Mouse (Mus musculus) forebrain, embryonic 11.5 days (tissue): Measurements from ENCODE around the gene Fkbp1b. TPM values are rescaled to one million over a fixed set of nuclear protein-coding genes. Genes with fewer than 3 reads are reported as not detected.
A peak's percentile ranks its signal among the peaks of the same experiment; 100 is the strongest.

Experiments used
- ATAC-seq: fragments of 200-750 bp; cut with Nextera tagmentation; replicated peaks from 2 replicates; pipeline ENCODE4 v1.8.0; 2017; ENCODE audit warnings: moderate TSS enrichment; ENCODE audit not compliant: low FRiP score
- DNase-seq: peaks from one replicate; pipeline ENCODE4 v3.0.0-alpha.2; 2017; ENCODE audit warnings: low spot score
- H3K27ac ChIP-seq: fragments of 300-500 bp; sonication (generic); 2 replicates; pipeline ENCODE4 v1.5.1; 2014; ENCODE audit warnings: low read depth, low read length
- H3K27me3 ChIP-seq: fragments of 300-500 bp; sonication (generic); 2 replicates; pipeline ENCODE4 v1.6.1; 2014; ENCODE audit warnings: mild to moderate bottlenecking, low read length, mixed read lengths; ENCODE audit not compliant: control insufficient read depth, insufficient read depth
- H3K36me3 ChIP-seq: fragments of 300-500 bp; sonication (generic); 2 replicates; pipeline ENCODE4 v1.6.1; 2014; ENCODE audit warnings: mild to moderate bottlenecking, low read length, moderate library complexity, mixed read lengths; ENCODE audit not compliant: control insufficient read depth, insufficient read depth
- H3K4me1 ChIP-seq: fragments of 300-500 bp; sonication (generic); replicated peaks from 2 replicates; pipeline ENCODE4 v1.6.1; 2014; ENCODE audit warnings: low read length, mixed read lengths; ENCODE audit not compliant: control insufficient read depth, insufficient read depth
- H3K4me2 ChIP-seq: fragments of 300-500 bp; sonication (generic); 2 replicates; pipeline ENCODE4 v1.6.1; 2014; ENCODE audit warnings: low read depth, mild to moderate bottlenecking, low read length, moderate library complexity, mixed read lengths; ENCODE audit not compliant: severe bottlenecking
- H3K4me3 ChIP-seq: fragments of 300-500 bp; sonication (generic); 2 replicates; pipeline ENCODE4 v1.5.1; 2014; ENCODE audit warnings: low read depth, low read length
- H3K9ac ChIP-seq: fragments of 300-500 bp; sonication (generic); 2 replicates; pipeline ENCODE4 v1.6.1; 2014; ENCODE audit warnings: low read length
- H3K9me3 ChIP-seq: fragments of 300-500 bp; sonication (generic); 2 replicates; pipeline ENCODE4 v1.6.1; 2016; ENCODE audit warnings: low read length, mixed read lengths; ENCODE audit not compliant: control insufficient read depth
- WGBS: fragments of 180-500 bp; shearing (Covaris S2); extraction: QIAGEN DNeasy Blood & Tissue Kit; methylation state at CpG from one replicate; pipeline ENCODE4 v1.1.7; 2014; 5-methylcytosine and 5-hydroxymethylcytosine counted together
- polyA plus RNA-seq: library from polyadenylated mRNA; unstranded; fragments of >200 nt; fragmentation: Nextera tagmentation; extraction: Ambion mirVana; gene quantifications from 2 replicates; pipeline ENCODE4 v1.2.1, GENCODE M21; 2014

Fkbp1b gene
- polyA plus RNA-seq, 1 experiment from 2014 or later: 5.2 TPM

- Histone ChIP-seq H3K9me3 (no peaks in the 10 kb centered on the region), H3K27me3 (peaks cover 2% of the 10 kb centered on the region; the same call in 1 of the 2 replicates), H3K4me3 (no peak overlapping the region), H3K4me1 (peaks cover 6% of the 10 kb centered on the region; the same call in 1 of the 2 replicates), H3K4me2 (no peak overlapping the region), H3K9ac (no peak overlapping the region), H3K27ac (no peak overlapping the region), H3K36me3 (no peaks in the 10 kb centered on the region)
- WGBS: 82% methylated on average over 8 of the region's 8 CpGs
- ATAC-seq (no peak), DNase-seq (no peak)
These were observed 34.2 kb upstream of the Fkbp1b start for GRCm38 (mm10) chr12:4875623-4876022.

DNA sequence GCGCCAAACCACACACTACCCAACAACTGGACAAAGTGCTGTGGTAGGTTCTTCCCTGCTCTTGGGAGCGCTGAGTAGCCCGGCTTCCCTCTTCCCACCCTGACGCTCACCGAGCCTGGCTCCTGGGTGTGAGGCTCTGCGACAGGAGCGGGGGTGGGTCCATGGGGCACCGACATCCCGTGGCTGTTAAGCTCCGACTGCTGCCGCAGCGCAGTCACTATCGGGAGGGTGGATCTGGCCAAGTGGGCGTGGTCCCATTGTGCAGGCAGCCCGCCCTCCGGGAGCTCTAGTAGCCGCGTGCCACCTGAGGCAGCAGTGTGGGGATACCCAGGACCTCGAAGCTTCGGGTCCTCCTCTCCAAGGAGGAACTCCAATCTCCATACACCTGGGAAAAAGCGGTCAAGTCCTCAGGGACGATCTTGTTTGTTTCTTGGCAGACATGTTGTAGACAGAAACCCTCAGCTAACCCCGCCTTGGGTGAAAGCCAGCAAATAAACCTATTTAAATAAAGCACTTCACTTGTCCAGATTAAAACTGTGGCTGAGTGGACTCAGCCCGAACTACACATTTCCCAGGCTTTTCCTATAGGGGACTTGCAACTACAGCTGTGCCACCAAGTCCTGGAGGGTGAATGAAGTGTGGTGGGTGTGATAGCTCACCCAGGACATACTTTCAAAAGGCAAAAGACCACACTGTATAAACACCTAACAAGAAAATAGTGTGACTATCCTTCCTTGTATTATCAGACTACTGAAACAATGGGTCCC, 33.0 kb upstream of the Fkbp1b start, which contains the start of gene Mfsd2b:
TSS of gene Mfsd2b (minus strand) at position 199 of the 767 bp plus-strand sequence.
- H3K4me1 ChIP-seq: peaks cover 6% of the 10 kb centered on the region; the same call in 1 of the 2 replicates
- peak within 1 kb of the TSS; percentile 72 for H3K4me2 ChIP-seq
- peak within 1 kb of the TSS; percentile 33 for H3K9ac ChIP-seq
- peaks cover 2% of the 10 kb centered on the region; the same call in 1 of the 2 replicates for H3K27me3 ChIP-seq
- H3K4me3 ChIP-seq: peak within 1 kb of the TSS; percentile 29
- WGBS: 5% methylated on average over 24 of the region's 24 CpGs
- ATAC-seq (peak; percentile 87), DNase-seq (peak; percentile 84)
- H3K27ac ChIP-seq: no peak within 1 kb of the TSS
- H3K36me3 ChIP-seq: no peaks in the 10 kb centered on the region
- H3K9me3 ChIP-seq: no peaks in the 10 kb centered on the region

DNA sequence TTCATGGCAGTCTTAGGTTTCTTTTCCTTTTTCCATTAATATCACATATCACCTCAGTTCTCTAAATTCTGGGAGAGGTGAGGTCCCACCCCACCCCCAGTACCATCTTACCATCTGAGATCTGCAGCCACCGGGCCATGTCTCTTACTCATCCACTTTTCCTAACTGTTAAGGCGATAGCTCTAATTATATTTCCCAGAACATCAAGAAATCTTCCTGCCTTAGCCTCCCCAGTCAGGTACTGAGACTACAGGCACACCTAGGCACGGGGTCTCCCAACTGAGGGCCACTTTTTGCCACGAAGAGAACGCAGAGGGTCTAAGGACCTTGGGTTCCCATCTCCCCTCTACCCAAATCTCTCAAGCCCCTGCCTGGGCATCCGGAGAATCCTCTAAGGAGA, 32.1 kb upstream of the Fkbp1b start:
- Histone ChIP-seq H3K9ac (peak overlapping the region; percentile 33; the same call in 1 of the 2 replicates), H3K27ac (no peak overlapping the region), H3K9me3 (no peaks in the 10 kb centered on the region), H3K4me1 (peaks cover 6% of the 10 kb centered on the region; the same call in 1 of the 2 replicates), H3K4me3 (peak overlapping the region; percentile 29), H3K36me3 (no peaks in the 10 kb centered on the region), H3K4me2 (peak overlapping the region; percentile 72; the same call in 1 of the 2 replicates), H3K27me3 (peaks cover 2% of the 10 kb centered on the region; the same call in 1 of the 2 replicates)
- no peak for DNase-seq
- WGBS: 69% methylated on average over 6 of the region's 6 CpGs
- ATAC-seq: no peak

DNA sequence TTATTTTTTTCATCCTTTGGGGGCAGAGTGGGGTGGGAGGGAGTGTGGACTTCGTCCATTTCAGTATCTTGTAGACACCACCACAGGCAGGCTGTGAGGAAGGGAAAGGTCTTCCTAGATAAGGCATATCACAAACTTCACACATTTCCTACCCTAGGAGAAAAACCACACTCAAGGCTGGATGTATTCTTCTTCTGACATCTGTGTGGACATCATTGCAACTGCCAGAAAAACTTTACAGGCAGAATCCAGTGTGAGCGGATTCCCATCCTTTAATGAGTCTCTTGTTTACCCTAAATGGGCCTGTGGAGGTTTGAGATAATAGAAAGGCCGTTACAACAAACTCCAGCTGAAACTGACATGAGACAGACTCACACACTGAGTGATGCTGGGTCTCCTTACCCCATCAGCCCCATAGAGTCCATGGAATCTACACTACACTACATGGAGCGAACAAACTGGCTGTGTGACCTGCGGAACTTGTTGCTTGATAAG, 31.6 kb upstream of the Fkbp1b start:
- Histone ChIP-seq H3K9me3 (no peaks in the 10 kb centered on the region), H3K4me1 (peaks cover 6% of the 10 kb centered on the region; the same call in 1 of the 2 replicates), H3K4me3 (no peak overlapping the region), H3K4me2 (no peak overlapping the region), H3K27me3 (peaks cover 2% of the 10 kb centered on the region; the same call in 1 of the 2 replicates), H3K36me3 (no peaks in the 10 kb centered on the region), H3K27ac (no peak overlapping the region), H3K9ac (no peak overlapping the region)
- 80% methylated on average over 5 of the region's 5 CpGs for WGBS
- no peak for ATAC-seq
- no peak for DNase-seq

- no peak overlapping the region for H3K9ac ChIP-seq
- ATAC-seq (no peak), DNase-seq (no peak)
- H3K36me3 ChIP-seq: no peaks in the 10 kb centered on the region
- no peaks in the 10 kb centered on the region for H3K9me3 ChIP-seq
- H3K27ac ChIP-seq: no peak overlapping the region
- 60% methylated on average over 4 of the region's 4 CpGs for WGBS
- peaks cover 6% of the 10 kb centered on the region; the same call in 1 of the 2 replicates for H3K4me1 ChIP-seq
- no peak overlapping the region for H3K4me2 ChIP-seq
- peaks cover 2% of the 10 kb centered on the region; the same call in 1 of the 2 replicates for H3K27me3 ChIP-seq
- H3K4me3 ChIP-seq: no peak overlapping the region
These were observed 30.9 kb upstream of the Fkbp1b start for GRCm38 (mm10) chr12:4872273-4872672.

DNA sequence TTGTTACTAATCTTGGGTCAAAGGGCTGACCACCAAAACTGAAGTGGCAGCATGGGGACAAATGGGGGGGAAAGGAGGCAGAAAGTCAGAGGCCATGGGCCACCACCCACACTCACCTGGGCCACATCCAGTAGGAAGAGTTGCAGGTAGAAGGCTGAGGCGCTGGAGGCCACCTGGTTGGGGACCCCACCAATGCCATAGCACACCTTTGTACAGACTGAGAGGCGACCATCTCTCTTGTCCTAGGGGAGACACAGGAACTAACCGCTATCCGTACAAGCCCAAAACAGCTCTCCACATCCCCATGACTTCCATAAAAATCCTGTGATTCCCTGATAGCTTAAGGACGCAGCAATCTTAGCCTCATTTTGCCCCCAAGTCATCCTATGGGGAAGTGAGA, 29.9 kb upstream of the Fkbp1b start:
- Histone ChIP-seq H3K27me3 (peaks cover 2% of the 10 kb centered on the region; the same call in 1 of the 2 replicates), H3K36me3 (no peaks in the 10 kb centered on the region), H3K4me2 (no peak overlapping the region), H3K9me3 (no peaks in the 10 kb centered on the region), H3K4me3 (no peak overlapping the region), H3K27ac (no peak overlapping the region), H3K4me1 (peaks cover 6% of the 10 kb centered on the region; the same call in 1 of the 2 replicates), H3K9ac (no peak overlapping the region)
- 92% methylated on average over 5 of the region's 5 CpGs for WGBS
- no peak for ATAC-seq
- no peak for DNase-seq

- H3K36me3 ChIP-seq: no peaks in the 10 kb centered on the region
- no peak overlapping the region for H3K27ac ChIP-seq
- H3K9ac ChIP-seq: no peak overlapping the region
- H3K4me3 ChIP-seq: no peak overlapping the region
- peaks cover 2% of the 10 kb centered on the region; the same call in 1 of the 2 replicates for H3K27me3 ChIP-seq
- no peaks in the 10 kb centered on the region for H3K4me1 ChIP-seq
- H3K4me2 ChIP-seq: no peak overlapping the region
- 82% methylated on average over 8 of the region's 8 CpGs for WGBS
- no peaks in the 10 kb centered on the region for H3K9me3 ChIP-seq
- ATAC-seq (no peak), DNase-seq (no peak)
These were observed 27.5 kb upstream of the Fkbp1b start for GRCm38 (mm10) chr12:4868924-4869323.

DNA sequence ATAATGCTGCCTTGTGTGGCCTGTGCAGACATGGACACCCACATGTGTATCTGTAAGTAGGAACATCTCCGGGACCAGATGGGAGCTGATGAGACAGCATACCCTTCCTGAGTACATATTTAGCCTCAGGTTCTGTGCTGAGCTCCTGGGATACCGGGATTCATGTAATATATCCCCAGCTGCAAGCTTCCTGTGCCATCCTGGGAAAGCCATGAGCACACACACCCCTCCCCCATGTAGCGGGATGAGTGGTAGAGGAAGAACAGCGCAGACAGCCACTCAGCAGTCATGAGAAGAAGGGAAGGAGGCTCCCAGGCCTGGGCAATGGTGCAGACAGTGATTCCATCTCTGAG, 22.9 kb upstream of the Fkbp1b start:
- Histone ChIP-seq H3K9ac (no peak overlapping the region), H3K27me3 (no peaks in the 10 kb centered on the region), H3K4me2 (no peak overlapping the region), H3K9me3 (no peaks in the 10 kb centered on the region), H3K36me3 (no peaks in the 10 kb centered on the region), H3K27ac (no peak overlapping the region), H3K4me3 (no peak overlapping the region), H3K4me1 (no peaks in the 10 kb centered on the region)
- no peak for ATAC-seq
- WGBS: 89% methylated on average over 4 of the region's 4 CpGs
- peak; percentile 44 for DNase-seq
